Mouse (Mus musculus) bone marrow macrophage, adult 2 months (primary cell): ENCODE data around the gene Fcrl6. TPM values are rescaled to one million over a fixed set of nuclear protein-coding genes. Genes with fewer than 3 reads are reported as not detected.
A peak's percentile ranks its signal among the peaks of the same experiment; 100 is the strongest.

Source experiments
- H3K27ac ChIP-seq: 2 replicates; pipeline ENCODE4 v1.5.1; 2012; ENCODE audit warnings: low read depth, low read length; ENCODE audit not compliant: insufficient read depth
- H3K4me1 ChIP-seq: 2 replicates; pipeline ENCODE4 v1.6.1; 2012; ENCODE audit warnings: low read length; ENCODE audit not compliant: control insufficient read depth, insufficient read depth
- H3K4me3 ChIP-seq: 2 replicates; pipeline ENCODE4 v1.5.1; 2012; ENCODE audit warnings: mild to moderate bottlenecking, low read length, moderate library complexity; ENCODE audit not compliant: insufficient read depth
- CTCF ChIP-seq: IDR thresholded peaks from 2 replicates; pipeline ENCODE4 v1.5.1; 2012; ENCODE audit warnings: low read depth, mild to moderate bottlenecking, low read length, moderate library complexity
- POLR2A ChIP-seq: IDR thresholded peaks from 2 replicates; pipeline ENCODE4 v1.6.1; 2012; ENCODE audit warnings: mild to moderate bottlenecking, low read depth, low read length, borderline replicate concordance
- polyA plus RNA-seq: library from polyadenylated mRNA; stranded (reverse); fragments of >200 nt; gene quantifications from 2 replicates; pipeline ENCODE4 v1.2.4, GENCODE M21; 2012; ENCODE audit not compliant: missing spikeins, insufficient read depth, insufficient read length

Fcrl6 gene
- polyA plus RNA-seq, 1 experiment = not detected

DNA sequence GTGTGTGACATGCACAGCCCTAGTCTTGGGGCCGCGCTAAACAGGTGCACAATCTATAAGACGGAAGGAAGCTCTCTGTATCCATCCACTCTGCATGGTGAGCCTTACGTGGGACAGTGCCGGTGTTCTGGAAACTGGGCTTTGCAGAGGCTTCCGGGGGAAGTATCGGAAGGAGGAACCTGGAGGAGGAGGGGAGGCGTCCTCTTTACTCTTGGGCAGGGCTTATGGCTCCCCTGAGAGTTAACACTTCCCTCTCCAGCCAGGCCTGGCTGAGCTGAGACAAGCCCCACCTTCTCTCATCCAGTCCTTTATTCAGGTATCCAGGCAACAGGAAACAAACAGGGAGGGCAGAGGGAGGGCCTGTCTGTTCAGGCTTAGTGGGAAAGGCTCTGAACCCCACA is 51.8 kb downstream of the Fcrl6 start:
- Histone ChIP-seq H3K4me3 (peak overlapping the region; percentile 89), H3K4me1 (peaks cover 65% of the 10 kb centered on the region), H3K27ac (peak overlapping the region; percentile 44)
- TF ChIP-seq POLR2A (no peak), CTCF (no peak)

DNA sequence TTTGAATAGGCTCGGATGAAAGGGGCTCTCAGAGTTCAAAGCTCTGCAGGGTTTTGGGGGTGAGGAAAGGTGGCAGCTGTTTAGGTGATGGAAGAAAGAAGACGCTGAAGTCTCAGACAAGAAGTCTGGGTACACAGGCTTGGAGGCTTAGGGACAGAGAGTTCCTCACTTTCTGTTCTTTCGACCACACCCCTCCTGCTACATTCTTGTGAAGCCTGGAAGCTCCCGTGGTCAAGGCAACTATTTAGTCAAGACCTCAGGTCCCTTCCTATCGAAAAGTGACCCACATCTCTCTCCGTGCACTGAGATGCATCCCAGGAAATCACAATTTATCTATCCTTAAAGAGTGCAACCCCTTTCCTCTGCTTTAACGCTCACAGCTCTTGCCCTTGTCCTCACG is 52.6 kb downstream of the Fcrl6 start:
- TF ChIP-seq POLR2A = no peak
- TF ChIP-seq CTCF = no peak
- H3K4me3 ChIP-seq = peak overlapping the region; percentile 89
- peaks cover 59% of the 10 kb centered on the region for H3K4me1 ChIP-seq
- H3K27ac ChIP-seq = peak overlapping the region; percentile 44; the same call in 1 of the 2 replicates

DNA sequence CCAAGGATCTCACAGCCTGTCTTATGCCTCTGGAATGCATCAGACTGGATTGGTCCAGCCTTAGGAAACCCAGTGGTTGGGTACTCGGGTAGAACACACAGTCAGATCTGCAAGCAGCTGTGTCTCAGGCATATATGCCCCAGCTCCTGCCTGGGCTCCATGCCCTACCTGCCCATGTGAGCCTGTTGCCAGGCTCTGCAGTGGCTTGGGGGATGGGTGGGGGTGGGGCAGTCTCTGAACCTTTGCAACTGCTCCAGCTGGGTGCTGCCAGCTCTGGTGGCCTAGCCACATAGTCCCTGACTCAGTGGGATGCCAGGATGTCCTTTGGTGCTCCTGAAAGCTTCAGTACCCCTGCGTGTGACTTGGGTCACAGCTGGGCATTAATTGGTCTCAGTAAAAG is 53.0 kb downstream of the Fcrl6 start:
- no peak for TF ChIP-seq CTCF
- TF ChIP-seq POLR2A = no peak
- peaks cover 59% of the 10 kb centered on the region for H3K4me1 ChIP-seq
- H3K4me3 ChIP-seq = peak overlapping the region; percentile 89
- H3K27ac ChIP-seq = no peak overlapping the region

DNA sequence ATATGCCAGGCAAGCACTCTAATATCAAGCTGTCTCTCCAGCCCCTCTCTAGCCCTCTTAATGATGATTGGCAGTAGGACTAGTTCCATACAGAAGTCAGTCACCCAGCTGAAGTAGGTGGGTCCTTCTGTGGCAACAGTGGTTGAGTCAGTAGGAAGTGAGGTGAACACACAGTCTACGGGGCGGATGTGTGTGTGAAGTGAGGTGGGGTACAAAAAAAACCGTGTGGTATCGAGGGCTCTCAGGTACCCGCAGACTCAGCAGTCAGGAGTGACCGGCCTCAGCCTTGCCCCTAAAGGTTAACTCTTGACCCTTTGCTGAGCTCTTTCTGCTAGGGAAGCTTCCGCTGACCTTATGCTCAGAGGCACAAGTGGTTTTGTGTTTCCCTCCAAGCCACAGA is 53.9 kb downstream of the Fcrl6 start:
- Histone ChIP-seq H3K4me1 (peaks cover 53% of the 10 kb centered on the region), H3K27ac (no peak overlapping the region), H3K4me3 (no peak overlapping the region)
- no peak for TF ChIP-seq POLR2A
- TF ChIP-seq CTCF = no peak

Other genes starting within 250 kb of the Fcrl6 start
- 14.3 and 15.4 TPM in 2 replicates for gene Pigm, start 226.0 kb downstream of the Fcrl6 start, polyA plus RNA-seq
- 90.6 and 98.9 TPM in 2 replicates for gene Slamf9, start 127.2 kb downstream of the Fcrl6 start, polyA plus RNA-seq
- gene Igsf9, start 120.8 kb downstream of the Fcrl6 start, polyA plus RNA-seq = 6.3 and 7.6 TPM in 2 replicates
- gene Tagln2, start 102.5 kb downstream of the Fcrl6 start, polyA plus RNA-seq = 316 and 321 TPM in 2 replicates
- 0.87 and 1.2 TPM in 2 replicates for gene Cfap45, start 81.8 kb downstream of the Fcrl6 start, polyA plus RNA-seq
- gene Vsig8, start 46.6 kb downstream of the Fcrl6 start, polyA plus RNA-seq = not detected in 2 replicates
- gene Slamf8, start 12.0 kb downstream of the Fcrl6 start, polyA plus RNA-seq = 4.0 TPM in 2 replicates
- 9.4 and 11.2 TPM in 2 replicates for gene Dusp23, start 30.4 kb upstream of the Fcrl6 start, polyA plus RNA-seq
- not detected in 2 replicates for gene Crp, start 95.5 kb upstream of the Fcrl6 start, polyA plus RNA-seq